Mouse (Mus musculus): ENCODE measurements around the gene Gcsam. TPM values are rescaled to one million over a fixed set of nuclear protein-coding genes. Genes with fewer than 3 reads are reported as not detected.

The Gcsam gene
- total RNA-seq (2014; fragmentation: Nextera tagmentation) = not detected in 2 replicates
- total RNA-seq (2017) = 0.04 TPM in 1 of 2 replicates, not detected in the other

- 0 out of 2 replicates have a peak, but pooled peaks have one; percentile 29 for ATAC-seq (replicated peaks; ENCODE audit: poor library complexity, severe bottlenecking)
Measured at GRCm38 (mm10) chr16:45610267-45610666, at the start of gene Gcsam. Gene Gcsam (plus strand): TSS chr16:45610380.

- peak; percentile 95 for ATAC-seq (replicated peaks; ENCODE audit: poor library complexity, severe bottlenecking)
Measured at GRCm38 (mm10) chr16:45561747-45562146, 48.4 kb upstream of the Gcsam start.

DNA sequence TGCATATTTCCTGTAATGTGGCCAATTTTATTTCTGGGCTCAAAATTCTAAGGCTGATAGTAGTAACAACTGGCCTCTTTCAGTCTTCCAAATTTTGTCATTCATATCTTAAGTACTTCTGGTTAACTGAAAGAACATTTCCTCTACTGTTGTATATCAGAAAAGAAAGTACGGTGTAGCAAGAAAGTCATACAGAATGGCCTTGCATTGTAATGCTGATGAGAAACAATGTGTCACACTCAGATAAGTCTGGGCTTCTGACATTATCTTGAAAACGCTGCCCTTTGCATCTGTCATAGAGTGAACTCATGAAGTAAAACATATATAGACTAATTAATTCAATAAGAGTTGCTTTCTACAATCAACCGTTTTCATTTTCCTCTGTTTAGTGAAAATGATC lies 37.9 kb upstream of the Gcsam start:
- no peak for ATAC-seq (replicated peaks; ENCODE audit: poor library complexity, severe bottlenecking)

GRCm38 (mm10) chr16:45579883-45580282 lies 30.3 kb upstream of the Gcsam start:
- no peak for ATAC-seq (replicated peaks; ENCODE audit: poor library complexity, severe bottlenecking)

DNA sequence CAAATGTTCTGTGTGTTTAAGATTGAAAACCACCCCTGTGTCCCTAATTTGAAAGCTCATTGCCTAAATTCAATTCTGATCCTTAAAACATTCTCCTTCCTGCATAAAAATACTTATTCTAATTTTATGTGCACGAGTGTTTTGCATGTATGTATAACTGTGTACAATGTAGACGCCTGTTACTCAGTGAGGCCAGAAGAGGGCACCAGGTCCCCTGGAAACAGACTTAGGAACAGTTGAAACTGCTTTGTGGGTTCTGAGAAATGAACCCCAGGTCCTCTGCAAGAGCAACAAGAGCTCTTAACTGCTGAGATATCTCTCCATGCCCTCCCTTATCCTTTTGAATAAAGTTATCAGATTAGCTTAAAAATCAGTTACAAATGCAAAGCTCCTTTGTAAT lies 27.7 kb upstream of the Gcsam start:
- peak; percentile 63; the same call in 1 of the 2 replicates for ATAC-seq (replicated peaks; ENCODE audit: poor library complexity, severe bottlenecking)

- ATAC-seq (replicated peaks; ENCODE audit: poor library complexity, severe bottlenecking) = no peak
Measured at GRCm38 (mm10) chr16:45593656-45594055, 16.5 kb upstream of the Gcsam start.

DNA sequence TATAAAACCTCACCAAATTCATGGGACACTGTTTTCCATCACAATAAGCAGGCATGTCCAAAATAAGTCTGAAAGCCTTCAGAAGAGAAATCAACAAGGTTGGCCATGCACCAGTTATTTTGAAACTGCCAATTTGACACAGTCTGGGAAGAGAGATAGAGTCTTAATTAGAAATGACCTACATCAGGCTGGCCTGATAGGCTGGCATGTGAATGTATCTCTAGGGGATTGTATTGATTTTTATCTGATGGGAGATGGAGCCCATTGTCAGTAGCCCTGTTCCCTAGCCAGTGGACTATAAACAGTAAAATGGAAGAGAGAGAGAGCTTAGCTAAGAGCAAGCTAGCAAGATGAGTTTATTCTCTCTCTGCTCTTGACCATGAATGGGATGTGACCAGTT lies 14.7 kb upstream of the Gcsam start:
- ATAC-seq (replicated peaks; ENCODE audit: poor library complexity, severe bottlenecking) = no peak

DNA sequence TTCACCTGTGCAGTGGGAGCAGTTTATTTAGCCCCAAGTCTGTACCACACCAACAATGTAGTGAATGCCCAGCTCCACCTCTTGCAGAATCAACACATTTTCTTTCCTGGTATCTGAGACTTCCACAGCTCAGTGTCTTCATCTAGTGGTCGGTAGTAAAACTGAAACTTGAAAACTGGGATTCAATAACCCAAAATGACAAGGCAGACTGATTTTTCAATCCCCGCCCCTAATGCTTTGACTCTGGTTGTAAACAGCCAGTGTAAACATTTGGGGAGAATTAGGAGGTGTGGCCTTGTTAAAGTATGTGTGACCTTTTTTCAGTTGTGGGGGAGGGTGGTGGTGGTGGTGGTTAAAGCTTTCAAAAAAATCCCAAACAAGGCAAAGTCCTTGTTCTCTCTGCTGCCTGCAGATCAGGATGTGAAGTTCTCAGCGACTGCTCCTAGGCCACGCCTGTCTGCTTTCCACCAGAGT lies 1.7 kb upstream of the Gcsam start:
- peak; percentile 47 for ATAC-seq (replicated peaks; ENCODE audit: poor library complexity, severe bottlenecking)

DNA sequence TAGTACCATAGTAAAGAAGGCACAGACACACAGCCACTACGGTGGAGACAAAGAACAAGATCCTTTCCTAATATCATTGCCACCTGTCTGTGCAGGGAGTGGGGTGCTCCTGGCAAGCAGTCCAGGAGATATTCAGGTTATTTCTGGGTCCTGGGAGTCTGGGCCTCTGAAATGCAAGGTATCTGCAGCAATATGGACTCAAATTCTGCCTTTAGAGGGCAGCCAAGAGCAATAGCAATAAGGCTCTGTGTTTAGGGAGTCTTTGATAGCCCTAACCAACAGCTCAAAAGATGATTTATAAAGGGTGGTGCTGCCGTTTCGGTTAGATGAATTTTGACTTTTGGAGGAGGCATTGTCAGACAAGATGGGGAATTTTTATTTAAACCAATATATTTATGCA lies 880 bp upstream of the Gcsam start:
- peak; percentile 64 for ATAC-seq (replicated peaks; ENCODE audit: poor library complexity, severe bottlenecking)

DNA sequence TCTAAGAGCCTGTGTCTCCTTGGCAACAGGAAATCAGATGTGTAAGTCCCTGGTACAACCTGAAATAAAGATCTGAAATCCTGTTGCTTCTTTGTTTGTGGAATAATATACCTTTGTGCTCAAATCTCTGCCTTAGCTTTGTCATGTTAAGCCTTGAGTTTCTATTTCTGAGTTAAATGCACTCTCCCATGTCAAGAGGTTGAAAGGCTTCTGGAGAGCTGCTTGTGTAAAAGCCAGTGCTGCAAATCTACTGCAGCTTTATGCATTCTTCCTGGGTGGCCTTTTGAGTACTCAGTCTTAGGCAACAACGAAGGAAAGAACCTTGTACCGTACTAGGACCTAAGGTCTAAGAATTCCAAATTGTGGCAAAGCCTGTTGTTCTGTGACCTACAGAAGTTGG lies 3.1 kb downstream of the Gcsam start:
- ATAC-seq (replicated peaks; ENCODE audit: poor library complexity, severe bottlenecking) = no peak

GRCm38 (mm10) chr16:45615944-45616343 lies 5.8 kb downstream of the Gcsam start:
- ATAC-seq (replicated peaks; ENCODE audit: poor library complexity, severe bottlenecking) = peak; percentile 83

DNA sequence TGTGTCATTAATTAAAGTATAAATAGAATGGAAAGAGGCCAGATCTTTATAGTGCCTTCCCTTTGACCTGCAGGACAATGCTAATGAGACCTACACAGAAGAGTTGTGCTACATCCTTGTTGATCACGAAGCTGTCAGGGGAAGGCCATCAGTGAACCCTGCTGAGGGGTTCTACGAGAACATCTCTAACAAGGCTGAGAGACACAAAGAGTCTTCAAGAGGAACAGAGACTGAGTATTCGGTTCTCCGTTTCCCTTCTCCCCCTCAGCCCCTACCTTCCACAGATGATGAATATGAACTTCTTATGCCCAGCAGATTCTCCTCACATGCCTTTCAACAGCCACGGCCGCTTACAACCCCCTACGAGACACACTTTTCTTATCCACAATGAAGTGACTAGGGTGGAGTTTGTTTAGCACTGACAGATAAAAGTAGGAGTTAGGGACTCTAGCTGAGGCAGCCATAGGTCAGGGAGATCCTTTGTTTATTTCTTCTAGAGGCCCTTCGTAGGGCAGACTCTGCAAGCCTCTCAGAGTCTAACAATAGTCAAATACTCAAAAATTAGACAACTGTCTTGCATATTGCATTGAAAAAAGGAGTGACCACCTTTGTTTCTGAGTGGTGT lies 9.7 kb downstream of the Gcsam start:
- no peak for ATAC-seq (replicated peaks; ENCODE audit: poor library complexity, severe bottlenecking)

GRCm38 (mm10) chr16:45623230-45623629 lies 13.1 kb downstream of the Gcsam start:
- ATAC-seq (replicated peaks; ENCODE audit: poor library complexity, severe bottlenecking) = peak; percentile 88

GRCm38 (mm10) chr16:45624791-45625190 lies 14.6 kb downstream of the Gcsam start:
- no peak for ATAC-seq (replicated peaks; ENCODE audit: poor library complexity, severe bottlenecking)

GRCm38 (mm10) chr16:45625342-45625741 lies 15.2 kb downstream of the Gcsam start:
- ATAC-seq (replicated peaks; ENCODE audit: poor library complexity, severe bottlenecking) = no peak

- ATAC-seq (replicated peaks; ENCODE audit: poor library complexity, severe bottlenecking) = no peak
Measured at GRCm38 (mm10) chr16:45629497-45630105, 19.4 kb downstream of the Gcsam start.

DNA sequence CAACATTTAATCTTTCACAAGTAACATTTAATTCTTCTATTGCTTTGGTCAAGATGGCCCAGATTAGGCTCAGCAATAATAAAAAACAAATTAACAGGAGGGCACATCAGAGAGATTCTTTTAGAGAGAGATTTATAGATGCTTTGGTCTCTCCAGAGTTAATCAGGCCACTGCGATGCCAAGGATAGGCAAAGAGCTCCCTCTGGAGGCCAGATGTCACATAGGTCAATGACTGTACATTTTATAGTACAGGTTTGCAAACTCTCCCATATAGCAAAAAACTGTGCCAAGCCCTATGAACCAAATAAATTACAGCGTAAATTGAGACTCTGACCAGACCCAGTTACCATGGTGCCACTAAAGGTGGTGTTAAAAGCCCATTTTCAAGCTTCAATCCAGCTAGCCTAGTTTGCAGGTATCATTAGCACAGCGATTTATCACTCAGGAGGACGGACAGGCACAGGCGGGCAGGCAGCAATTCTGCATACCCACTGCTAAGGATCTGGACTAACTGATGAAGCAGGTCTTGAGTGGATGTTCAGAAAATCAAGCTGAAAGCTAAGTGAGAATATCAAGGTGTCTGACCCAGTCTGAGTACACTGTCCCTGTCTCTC lies 20.3 kb downstream of the Gcsam start:
- ATAC-seq (replicated peaks; ENCODE audit: poor library complexity, severe bottlenecking) = peak; percentile 93

- ATAC-seq (replicated peaks; ENCODE audit: poor library complexity, severe bottlenecking) = no peak
Measured at GRCm38 (mm10) chr16:45632420-45632819, 22.2 kb downstream of the Gcsam start.

DNA sequence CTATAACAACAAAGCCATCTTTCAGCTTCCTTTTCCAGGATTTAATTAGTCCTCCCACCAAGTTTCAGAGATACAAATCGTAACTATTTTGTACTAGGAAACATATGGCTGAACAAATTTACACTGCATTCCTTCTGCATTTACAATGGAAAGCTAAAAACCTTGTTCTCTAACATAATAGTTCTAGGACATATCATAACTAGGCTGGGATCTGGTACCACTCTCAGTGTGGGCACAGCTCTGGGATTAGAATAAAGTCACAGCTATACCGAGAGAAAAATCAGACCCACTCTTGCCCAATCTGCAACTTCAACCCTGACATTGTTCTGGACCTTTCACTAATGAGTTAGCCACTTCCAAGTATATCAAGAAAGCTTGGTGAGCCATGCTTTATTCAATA lies 25.6 kb downstream of the Gcsam start:
- no peak for ATAC-seq (replicated peaks; ENCODE audit: poor library complexity, severe bottlenecking)

- no peak for ATAC-seq (replicated peaks; ENCODE audit: poor library complexity, severe bottlenecking)
Measured at GRCm38 (mm10) chr16:45640070-45640762, 30.0 kb downstream of the Gcsam start.

- no peak for ATAC-seq (replicated peaks; ENCODE audit: poor library complexity, severe bottlenecking)
Measured at GRCm38 (mm10) chr16:45641301-45641700, 31.1 kb downstream of the Gcsam start.
